Mouse (Mus musculus): ENCODE measurements around the gene Grb10. TPM values are rescaled to one million over a fixed set of nuclear protein-coding genes. Genes with fewer than 3 reads are reported as not detected.
A peak's percentile ranks its signal among the peaks of the same experiment; 100 is the strongest.

Gene Grb10
- total and polyA plus RNA-seq, 2 experiments: 3.0 to 4.0 TPM

DNA sequence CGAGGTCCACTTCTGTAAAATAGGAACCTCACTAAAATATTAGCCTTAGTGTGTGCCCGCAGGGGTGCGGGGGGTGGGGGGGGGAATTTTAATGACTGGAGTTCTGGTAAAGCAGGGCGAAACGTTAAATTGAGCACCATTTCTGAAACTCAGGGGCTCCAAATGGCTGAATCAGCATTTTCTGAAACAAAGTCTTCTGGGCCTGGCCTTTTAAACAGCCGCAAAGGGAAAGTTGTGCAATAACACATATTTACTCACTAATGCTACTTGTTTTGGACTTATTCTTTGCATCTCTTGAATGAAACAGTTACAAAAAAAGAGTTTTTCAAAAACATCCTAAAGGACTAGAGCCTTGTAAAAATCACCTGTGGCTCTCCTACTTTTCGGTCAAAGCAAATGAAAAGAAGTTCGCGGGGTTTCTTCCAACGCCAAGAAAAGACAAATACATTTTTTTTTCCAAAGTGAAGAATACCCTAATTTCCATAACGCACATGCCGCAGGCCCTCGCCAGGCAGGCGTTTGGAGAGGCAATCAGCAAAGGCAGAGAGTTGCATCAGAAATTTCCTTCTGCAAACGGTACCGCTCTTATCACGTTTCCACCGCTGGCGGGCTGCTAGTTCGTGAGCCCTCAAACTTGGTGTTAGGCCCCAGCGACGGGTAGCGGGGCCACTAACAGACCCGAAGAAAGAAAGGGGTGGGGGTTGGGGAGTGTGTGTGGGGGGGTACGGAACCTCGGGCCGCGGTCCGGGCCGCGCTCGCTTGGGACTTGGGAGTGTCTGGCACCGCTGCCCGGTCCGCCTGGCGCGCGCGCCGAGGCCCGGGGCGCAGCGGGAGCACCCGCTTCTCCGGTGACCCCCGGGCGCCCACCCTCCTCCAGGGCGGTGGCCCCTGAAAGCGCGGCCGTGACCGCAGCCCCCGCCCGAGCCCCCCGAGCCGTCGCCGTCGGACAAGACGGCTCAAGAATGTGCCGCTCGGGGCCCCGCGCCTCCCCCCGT lies 2.3 kb downstream of the Grb10 start:
- no peak for TF ChIP-seq POLR2A (IDR thresholded peaks at IDR 0.05; ENCODE audit: extremely low read depth, insufficient read depth, low read length)
- TF ChIP-seq CTCF (IDR thresholded peaks at IDR 0.05; ENCODE audit: low read depth, low read length): no peak
- peak; percentile 5 for DNase-seq (ENCODE audit: extremely low read depth, low read depth, low spot score)
- no peaks in the 10 kb centered on the region for H3K4me1 ChIP-seq (ENCODE audit: control insufficient read depth, insufficient read depth, low read length)
- H3K9ac ChIP-seq (ENCODE audit: low read depth, low read length): peak overlapping the region; percentile 16; the same call in 1 of the 2 replicates
- H3K27ac ChIP-seq (replicated peaks; ENCODE audit: insufficient read depth, low read depth, low read length): no peak overlapping the region
- no peaks in the 10 kb centered on the region for H3K36me3 ChIP-seq (ENCODE audit: control insufficient read depth, insufficient read depth, low read length)
- 3% methylated on average over 65 of the region's 65 CpGs for WGBS
- peak overlapping the region; percentile 62 for H3K4me3 ChIP-seq (ENCODE audit: insufficient read depth, low read depth, low read length)
- H3K27me3 ChIP-seq (ENCODE audit: control insufficient read depth, insufficient read depth, low read length): peaks cover 20% of the 10 kb centered on the region
- H3K79me2 ChIP-seq (ENCODE audit: control insufficient read depth, insufficient read depth, low read length): no peaks in the 10 kb centered on the region; the same call in 1 of the 2 replicates

DNA sequence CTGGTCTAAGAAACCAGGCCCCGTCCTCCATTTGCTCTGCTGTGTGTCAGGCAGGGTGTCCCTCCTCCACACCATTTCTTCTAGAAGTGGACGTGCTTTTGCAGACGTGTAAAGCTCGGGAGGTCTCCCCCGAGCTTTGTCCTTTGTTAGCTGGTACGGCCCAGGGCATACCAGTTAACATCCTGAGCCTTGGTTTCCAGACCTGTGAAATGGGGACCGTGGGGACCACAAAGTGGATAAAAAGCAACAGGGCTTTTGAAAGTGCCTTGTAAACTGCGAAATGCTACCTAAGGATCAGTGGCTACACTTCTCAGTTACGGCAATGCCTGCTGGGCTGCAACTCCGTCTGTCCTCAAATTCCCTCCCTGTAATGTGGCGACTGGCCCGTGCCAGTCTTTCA lies 3.2 kb downstream of the Grb10 start:
- TF ChIP-seq POLR2A (IDR thresholded peaks at IDR 0.05; ENCODE audit: extremely low read depth, insufficient read depth, low read length) (no peak), CTCF (IDR thresholded peaks at IDR 0.05; ENCODE audit: low read depth, low read length) (no peak)
- H3K27me3 ChIP-seq (ENCODE audit: control insufficient read depth, insufficient read depth, low read length): peaks cover 20% of the 10 kb centered on the region
- DNase-seq (ENCODE audit: extremely low read depth, low read depth, low spot score): no peak
- no peaks in the 10 kb centered on the region for H3K36me3 ChIP-seq (ENCODE audit: control insufficient read depth, insufficient read depth, low read length)
- WGBS: 26% methylated on average over 12 of the region's 12 CpGs
- H3K27ac ChIP-seq (replicated peaks; ENCODE audit: insufficient read depth, low read depth, low read length): no peak overlapping the region
- H3K79me2 ChIP-seq (ENCODE audit: control insufficient read depth, insufficient read depth, low read length): no peaks in the 10 kb centered on the region; the same call in 1 of the 2 replicates
- H3K4me3 ChIP-seq (ENCODE audit: insufficient read depth, low read depth, low read length): no peak overlapping the region
- H3K4me1 ChIP-seq (ENCODE audit: control insufficient read depth, insufficient read depth, low read length): no peaks in the 10 kb centered on the region
- no peak overlapping the region for H3K9ac ChIP-seq (ENCODE audit: low read depth, low read length)

DNA sequence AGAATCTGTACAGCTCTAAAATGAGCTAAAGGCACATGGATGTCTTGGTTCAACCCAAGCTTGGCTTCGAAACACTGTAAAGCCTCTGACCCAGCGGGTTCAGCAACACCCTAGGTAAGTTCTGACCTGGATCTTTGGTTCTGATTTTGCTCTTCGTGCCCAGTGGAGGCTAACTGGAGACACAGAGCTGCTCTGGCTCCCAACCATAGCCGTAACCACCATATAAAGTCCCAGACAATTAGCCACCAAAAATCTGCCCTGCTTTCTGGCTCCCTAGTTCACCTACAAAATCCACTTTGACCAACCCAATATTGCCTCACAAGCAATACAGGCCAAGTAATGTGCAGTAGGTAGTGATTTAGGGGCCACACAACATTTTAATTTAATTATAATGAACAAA lies 3.7 kb downstream of the Grb10 start:
- no peak overlapping the region for H3K27ac ChIP-seq (replicated peaks; ENCODE audit: insufficient read depth, low read depth, low read length)
- no peaks in the 10 kb centered on the region for H3K4me1 ChIP-seq (ENCODE audit: control insufficient read depth, insufficient read depth, low read length)
- no peak for DNase-seq (ENCODE audit: extremely low read depth, low read depth, low spot score)
- TF ChIP-seq POLR2A (IDR thresholded peaks at IDR 0.05; ENCODE audit: extremely low read depth, insufficient read depth, low read length): no peak
- no peaks in the 10 kb centered on the region for H3K36me3 ChIP-seq (ENCODE audit: control insufficient read depth, insufficient read depth, low read length)
- H3K79me2 ChIP-seq (ENCODE audit: control insufficient read depth, insufficient read depth, low read length): no peaks in the 10 kb centered on the region; the same call in 1 of the 2 replicates
- no peak overlapping the region for H3K4me3 ChIP-seq (ENCODE audit: insufficient read depth, low read depth, low read length)
- H3K27me3 ChIP-seq (ENCODE audit: control insufficient read depth, insufficient read depth, low read length): peaks cover 18% of the 10 kb centered on the region
- no peak overlapping the region for H3K9ac ChIP-seq (ENCODE audit: low read depth, low read length)
- WGBS: 74% methylated on average over 4 of the region's 4 CpGs

DNA sequence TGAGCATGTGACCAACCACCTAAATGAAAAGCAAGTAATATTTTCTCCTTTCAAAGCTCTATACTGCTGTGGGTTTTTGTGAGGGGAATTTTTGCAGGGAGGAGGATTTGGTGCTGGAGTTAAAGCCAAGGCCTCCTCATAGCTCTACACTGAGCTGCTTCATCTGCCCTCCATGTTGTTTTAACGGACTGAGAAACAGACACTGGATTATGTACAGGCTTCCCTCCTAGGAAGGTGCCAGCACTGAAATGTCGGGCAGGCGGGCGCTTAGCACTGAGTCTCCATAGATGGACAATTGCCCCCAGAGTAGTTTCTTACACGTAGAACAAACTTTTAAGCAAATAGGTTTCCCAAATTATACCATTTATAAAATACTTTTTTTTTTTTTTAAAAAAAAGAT lies 4.1 kb downstream of the Grb10 start:
- H3K27ac ChIP-seq (replicated peaks; ENCODE audit: insufficient read depth, low read depth, low read length): no peak overlapping the region
- DNase-seq (ENCODE audit: extremely low read depth, low read depth, low spot score): no peak
- H3K79me2 ChIP-seq (ENCODE audit: control insufficient read depth, insufficient read depth, low read length): no peaks in the 10 kb centered on the region; the same call in 1 of the 2 replicates
- no peak for TF ChIP-seq CTCF (IDR thresholded peaks at IDR 0.05; ENCODE audit: low read depth, low read length)
- no peak for TF ChIP-seq POLR2A (IDR thresholded peaks at IDR 0.05; ENCODE audit: extremely low read depth, insufficient read depth, low read length)
- no peaks in the 10 kb centered on the region for H3K4me1 ChIP-seq (ENCODE audit: control insufficient read depth, insufficient read depth, low read length)
- WGBS: 53% methylated on average over 5 of the region's 5 CpGs
- no peaks in the 10 kb centered on the region for H3K36me3 ChIP-seq (ENCODE audit: control insufficient read depth, insufficient read depth, low read length)
- H3K27me3 ChIP-seq (ENCODE audit: control insufficient read depth, insufficient read depth, low read length): peaks cover 16% of the 10 kb centered on the region
- H3K9ac ChIP-seq (ENCODE audit: low read depth, low read length): no peak overlapping the region
- no peak overlapping the region for H3K4me3 ChIP-seq (ENCODE audit: insufficient read depth, low read depth, low read length)

DNA sequence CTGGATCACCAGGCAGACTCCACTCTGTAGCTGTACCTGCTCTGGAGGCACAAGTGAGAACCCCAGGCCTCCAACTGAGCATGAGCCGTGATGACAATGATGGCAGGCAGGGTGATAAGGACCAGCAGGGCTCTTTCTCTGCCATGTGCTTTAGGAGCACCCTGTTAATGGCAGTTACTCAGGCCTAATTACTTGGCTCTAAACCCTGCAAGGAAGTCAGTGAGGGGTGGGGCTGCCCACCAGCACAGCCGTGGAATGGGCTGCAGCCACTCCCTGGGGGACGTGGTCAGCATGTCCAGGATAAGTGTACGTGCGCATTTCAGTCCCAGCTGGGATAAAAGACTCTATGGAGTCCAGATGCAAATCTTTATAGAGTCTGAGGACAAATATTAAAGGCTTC lies 5.7 kb downstream of the Grb10 start:
- Histone ChIP-seq H3K4me3 (ENCODE audit: insufficient read depth, low read depth, low read length) (no peak overlapping the region), H3K36me3 (ENCODE audit: control insufficient read depth, insufficient read depth, low read length) (no peaks in the 10 kb centered on the region), H3K9ac (ENCODE audit: low read depth, low read length) (no peak overlapping the region), H3K4me1 (ENCODE audit: control insufficient read depth, insufficient read depth, low read length) (no peaks in the 10 kb centered on the region), H3K79me2 (ENCODE audit: control insufficient read depth, insufficient read depth, low read length) (no peaks in the 10 kb centered on the region; the same call in 1 of the 2 replicates), H3K27ac (replicated peaks; ENCODE audit: insufficient read depth, low read depth, low read length) (no peak overlapping the region), H3K27me3 (ENCODE audit: control insufficient read depth, insufficient read depth, low read length) (peaks cover 13% of the 10 kb centered on the region)
- 54% methylated on average over 5 of the region's 5 CpGs for WGBS
- TF ChIP-seq POLR2A (IDR thresholded peaks at IDR 0.05; ENCODE audit: extremely low read depth, insufficient read depth, low read length) (no peak), CTCF (IDR thresholded peaks at IDR 0.05; ENCODE audit: low read depth, low read length) (no peak)
- DNase-seq (ENCODE audit: extremely low read depth, low read depth, low spot score): no peak

DNA sequence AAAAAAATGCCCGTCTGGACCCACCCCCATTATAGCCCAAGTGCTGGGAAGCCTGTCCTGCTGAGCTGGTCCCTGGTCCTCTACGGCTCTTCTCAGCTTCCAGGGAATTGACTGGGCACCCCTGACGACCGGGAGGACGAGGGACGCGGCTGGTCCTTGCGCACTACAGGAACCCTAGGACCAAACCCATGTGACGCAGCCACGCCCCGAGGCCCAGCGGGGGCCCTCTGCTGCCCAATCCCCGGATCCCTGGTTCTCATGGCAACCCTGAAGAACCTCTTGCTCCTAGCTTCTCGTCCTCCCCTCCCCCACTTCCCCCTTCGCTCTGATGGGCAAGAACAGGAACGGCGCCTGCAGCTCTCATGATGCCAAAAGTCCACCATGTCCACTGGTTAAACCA lies 11.8 kb downstream of the Grb10 start:
- no peak overlapping the region for H3K4me3 ChIP-seq (ENCODE audit: insufficient read depth, low read depth, low read length)
- no peaks in the 10 kb centered on the region; the same call in 1 of the 2 replicates for H3K79me2 ChIP-seq (ENCODE audit: control insufficient read depth, insufficient read depth, low read length)
- H3K4me1 ChIP-seq (ENCODE audit: control insufficient read depth, insufficient read depth, low read length): no peaks in the 10 kb centered on the region
- H3K27me3 ChIP-seq (ENCODE audit: control insufficient read depth, insufficient read depth, low read length): peaks cover 2% of the 10 kb centered on the region
- TF ChIP-seq CTCF (IDR thresholded peaks at IDR 0.05; ENCODE audit: low read depth, low read length): no peak
- TF ChIP-seq POLR2A (IDR thresholded peaks at IDR 0.05; ENCODE audit: extremely low read depth, insufficient read depth, low read length): no peak
- no peak overlapping the region for H3K9ac ChIP-seq (ENCODE audit: low read depth, low read length)
- H3K27ac ChIP-seq (replicated peaks; ENCODE audit: insufficient read depth, low read depth, low read length): no peak overlapping the region
- DNase-seq (ENCODE audit: extremely low read depth, low read depth, low spot score): no peak
- H3K36me3 ChIP-seq (ENCODE audit: control insufficient read depth, insufficient read depth, low read length): no peaks in the 10 kb centered on the region
- WGBS: 46% methylated on average over 17 of the region's 17 CpGs

Measured in liver, adult 2 months (tissue).